Mouse (Mus musculus) ES-E14 (cell line): ENCODE measurements around the gene Tnip1.

Source experiments
- CHD2 ChIP-seq: IDR thresholded peaks from 2 replicates; pipeline ENCODE4 v1.6.1; 2014; ENCODE audit warnings: mild to moderate bottlenecking, low read depth, low read length, inconsistent platforms
- HCFC1 ChIP-seq: IDR thresholded peaks from 2 replicates; pipeline ENCODE4 v1.6.1; 2012; ENCODE audit warnings: low read length, inconsistent platforms, borderline replicate concordance; ENCODE audit not compliant: insufficient read depth
- MAFK ChIP-seq: IDR thresholded peaks from 2 replicates; pipeline ENCODE4 v1.6.1; 2014; ENCODE audit warnings: mild to moderate bottlenecking, low read depth, low read length, inconsistent platforms; ENCODE audit not compliant: insufficient read depth

DNA sequence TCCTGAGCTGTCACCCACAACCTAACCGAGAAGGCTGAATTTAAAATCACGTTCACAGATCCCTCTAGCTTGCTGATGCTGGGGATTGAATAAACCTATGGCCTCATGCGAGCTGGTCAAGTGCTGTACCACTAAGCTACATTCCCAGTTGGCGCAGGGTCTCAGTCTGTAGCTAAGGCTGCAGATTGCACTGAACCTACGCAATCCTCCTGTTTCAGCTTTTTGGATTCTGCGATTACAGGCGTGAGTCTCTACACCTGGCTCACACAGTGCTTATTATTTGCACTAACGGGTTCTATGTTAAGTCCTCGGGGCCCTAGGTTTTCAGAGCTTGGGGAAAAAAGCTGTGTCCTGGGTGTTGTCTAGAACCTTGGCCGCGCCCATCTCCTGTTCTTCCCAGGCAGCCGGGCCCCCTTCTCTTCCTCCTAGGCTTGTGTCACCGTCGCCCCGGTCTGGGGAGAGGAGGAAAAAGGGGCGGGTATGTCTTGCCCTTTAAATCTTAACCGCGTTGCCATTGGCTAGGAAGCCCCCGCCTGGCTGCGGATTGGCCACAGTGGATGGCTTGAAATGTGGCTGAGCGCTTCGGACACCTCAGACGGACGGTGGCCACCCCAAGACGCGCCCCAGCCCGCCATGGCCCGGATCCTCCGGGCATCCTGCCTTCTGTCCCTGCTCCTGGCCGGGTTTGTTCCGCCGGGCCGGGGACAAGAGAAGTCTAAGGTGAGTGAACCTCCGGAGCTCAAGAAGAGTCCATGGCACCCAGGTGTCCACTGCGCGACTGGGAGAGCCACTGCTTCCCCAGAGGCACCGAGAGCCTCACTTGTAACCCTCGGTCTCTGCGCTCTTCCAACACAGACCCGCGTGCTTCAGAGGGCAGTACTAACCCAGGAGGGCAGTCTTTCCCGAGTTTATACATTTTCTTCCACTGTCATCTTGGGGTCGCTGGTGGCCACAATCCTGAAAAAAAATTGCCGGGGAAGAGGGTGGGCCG lies 60.1 kb downstream of the Tnip1 start, which contains the start of gene Gpx3:
- TF ChIP-seq MAFK (no peak), HCFC1 (no peak), CHD2 (no peak)
